Mouse (Mus musculus): ENCODE measurements around the gene Slc9a4.
"Not testable (repeated sequence)": the region's sequence is repeated elsewhere in the genome, so short reads cannot be mapped to it uniquely, and the experiment has no call there.

Gene Slc9a4

DNA sequence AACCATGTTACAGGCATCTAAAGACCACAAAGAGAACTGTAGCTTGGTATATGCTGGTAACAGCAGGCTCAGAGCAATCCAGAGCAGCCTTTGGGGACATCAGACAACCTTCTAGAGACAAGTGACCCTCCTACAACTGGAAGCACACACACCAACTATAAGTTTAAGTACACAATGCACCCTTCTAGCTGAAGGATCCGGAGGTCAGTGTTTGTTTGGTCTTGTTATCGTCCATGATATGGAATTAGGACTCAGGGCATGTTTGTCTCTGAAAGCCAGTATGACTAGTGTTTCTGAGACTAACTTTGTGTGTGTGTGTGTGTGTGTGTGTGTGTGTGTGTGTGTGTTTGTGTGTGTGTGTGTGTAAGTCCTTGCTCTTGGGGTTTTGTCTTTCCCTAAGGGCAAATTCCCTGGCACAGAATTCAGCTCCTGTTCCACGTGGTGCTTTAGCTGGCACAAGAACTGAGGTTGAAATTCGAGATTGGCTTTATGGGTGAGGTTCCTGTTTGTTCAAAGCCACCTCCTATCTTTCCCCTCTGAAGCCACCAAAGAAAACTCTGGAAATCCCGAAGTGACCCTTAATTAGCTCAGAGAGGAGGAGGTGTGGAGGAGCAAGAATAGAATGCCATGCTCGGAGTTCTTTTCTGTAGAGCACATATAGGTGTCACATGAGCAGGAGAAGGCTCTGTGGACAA lies 71.1 kb downstream of the Slc9a4 start:
- in situ Hi-C loops (cut with MboI) = no loop called here

DNA sequence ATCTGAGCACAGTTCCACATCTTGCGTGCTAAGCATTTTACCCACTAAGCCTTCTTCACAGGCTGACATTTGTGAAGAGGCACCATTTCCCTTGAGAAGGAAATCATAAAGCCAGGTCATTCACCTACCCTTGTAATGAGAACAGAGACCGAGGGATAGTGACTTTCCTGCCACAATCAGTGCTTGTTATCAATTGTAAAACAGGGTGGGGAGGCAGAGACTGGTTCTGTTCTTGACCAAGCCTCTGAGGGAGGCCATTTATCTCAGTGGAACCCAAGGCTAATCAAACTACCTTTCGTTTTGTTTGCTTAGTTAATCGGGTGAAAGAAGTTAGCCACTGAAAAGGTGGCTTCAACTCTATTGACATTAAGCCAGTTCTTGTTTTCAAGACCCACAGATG lies 77.2 kb downstream of the Slc9a4 start:
- in situ Hi-C loops (cut with MboI) = no loop called here

DNA sequence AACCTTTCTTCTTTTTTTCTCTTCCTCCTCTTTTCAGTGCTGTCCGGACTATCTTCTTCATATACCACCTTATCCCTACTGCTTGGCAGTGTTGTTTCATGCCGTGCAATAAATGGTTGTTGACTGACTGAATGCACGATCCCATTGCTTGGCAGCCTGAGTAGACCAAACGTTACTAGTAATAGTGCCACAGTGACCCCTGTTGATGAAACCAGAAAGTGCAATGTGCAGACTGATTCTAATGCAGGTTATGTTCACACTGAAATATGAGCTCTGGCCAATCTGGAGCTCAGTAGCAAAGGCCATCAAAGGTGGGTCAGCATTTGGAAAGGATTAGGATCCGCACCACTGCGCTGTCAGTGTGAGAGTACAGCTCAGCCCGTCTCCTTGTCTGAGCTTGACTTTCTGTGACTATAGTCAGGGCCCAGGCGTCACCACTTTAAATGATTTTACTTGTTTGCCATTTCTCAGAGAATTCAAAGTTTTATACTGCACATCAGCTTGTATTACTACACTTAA lies 78.2 kb downstream of the Slc9a4 start:
- in situ Hi-C loops (cut with MboI) = no loop called here

DNA sequence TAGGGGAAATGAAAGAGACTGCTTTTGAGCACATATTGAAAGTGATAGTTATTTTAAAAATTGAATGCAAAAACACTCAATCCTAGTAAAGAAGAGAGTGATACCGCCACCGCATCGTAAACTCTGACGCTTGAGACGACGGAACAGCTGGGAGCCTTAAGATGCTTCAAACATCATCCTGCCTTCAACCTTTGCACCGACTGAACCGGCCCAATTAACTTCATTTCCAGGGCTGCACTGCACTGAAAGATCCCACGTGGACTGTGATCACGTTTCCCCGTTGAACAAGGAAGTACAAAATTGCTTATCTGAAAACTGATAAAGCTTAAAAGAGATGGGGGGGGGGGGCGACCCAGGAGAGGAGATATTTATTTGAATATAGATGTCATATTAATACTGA lies 79.1 kb downstream of the Slc9a4 start:
- in situ Hi-C loops (cut with MboI) = no loop called here

DNA sequence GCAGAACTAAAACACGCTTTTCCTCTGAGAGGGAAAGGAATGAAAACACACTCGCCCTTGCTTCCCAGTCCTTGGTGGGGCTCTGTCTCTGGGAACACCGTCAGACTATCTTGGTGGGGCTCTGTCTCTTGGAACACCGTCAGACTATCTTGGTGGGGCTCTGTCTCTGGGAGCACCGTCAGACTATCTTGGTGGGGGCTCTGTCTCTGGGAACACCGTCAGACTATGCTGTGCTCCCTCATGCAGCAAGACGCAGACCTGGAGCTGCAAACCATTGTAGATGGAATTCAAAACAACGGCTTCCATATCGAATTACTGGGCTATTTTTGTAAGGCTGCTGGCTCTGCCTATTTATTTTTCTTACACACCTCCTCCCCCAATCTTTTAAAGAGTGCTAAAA lies 79.6 kb downstream of the Slc9a4 start:
- in situ Hi-C loops (cut with MboI) = no loop called here

DNA sequence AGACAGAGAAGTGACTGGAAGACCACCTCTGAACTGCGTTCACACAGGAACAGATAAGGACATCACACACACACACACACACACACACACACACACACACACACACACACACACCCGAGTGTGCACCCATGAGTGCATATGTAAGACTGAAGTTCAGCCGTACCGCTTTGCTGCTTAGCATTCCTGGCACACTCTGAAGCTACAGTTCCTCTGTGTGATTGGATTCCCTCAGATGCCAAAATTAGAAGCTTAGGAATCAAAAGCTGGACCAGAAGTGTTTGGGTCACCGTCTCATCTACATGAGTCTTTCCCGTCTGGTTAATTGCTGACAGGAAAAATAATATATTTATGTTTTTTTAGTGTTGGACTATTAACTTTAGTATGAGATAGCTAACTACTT lies 81.0 kb downstream of the Slc9a4 start:
- in situ Hi-C loops (cut with MboI) = no loop called here

DNA sequence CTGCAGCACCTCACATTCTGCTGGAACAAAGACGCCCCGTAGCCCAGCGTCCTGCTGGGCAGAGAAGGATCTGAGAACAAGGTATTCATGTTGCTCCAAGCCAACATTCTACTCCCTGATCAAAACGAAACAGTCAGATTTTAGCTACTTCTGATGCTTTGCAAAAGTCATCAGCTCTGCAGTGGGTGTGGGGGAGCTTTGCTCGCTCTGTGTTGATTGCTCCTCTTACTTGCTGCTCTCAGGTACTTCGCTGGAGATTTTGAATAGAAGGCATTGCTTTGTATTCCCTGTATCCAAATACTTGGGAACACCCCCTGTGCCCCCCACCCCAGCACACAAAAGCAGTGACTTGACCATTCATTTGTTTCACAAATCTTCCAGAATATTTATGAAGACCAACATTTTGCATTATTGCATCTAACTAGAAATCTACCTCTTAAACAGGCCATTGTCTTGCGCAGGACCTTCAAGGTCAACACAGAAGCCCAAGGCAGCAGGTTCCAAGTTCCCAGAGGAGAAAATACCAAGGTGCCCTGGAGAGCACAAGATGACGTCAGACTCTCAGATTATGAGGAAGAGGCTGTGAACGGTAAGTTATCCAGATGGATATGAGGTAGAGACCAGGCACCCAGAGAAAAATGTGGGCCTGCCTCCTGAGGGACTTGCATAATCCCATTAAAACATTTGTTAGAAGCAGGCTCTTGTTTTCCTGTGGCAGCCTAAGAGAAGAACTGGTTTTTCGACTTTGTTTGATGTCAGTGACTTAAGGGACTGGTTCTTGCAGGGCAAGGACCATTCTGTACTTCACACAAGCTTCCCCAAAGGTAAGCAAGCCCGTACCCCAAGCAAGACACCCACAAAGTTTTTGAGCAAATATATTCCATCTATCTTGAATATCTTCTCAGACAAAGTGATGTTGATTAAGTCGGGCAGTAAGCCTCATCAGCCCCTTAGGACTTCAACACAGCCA lies 85.8 kb downstream of the Slc9a4 start:
- in situ Hi-C loops (cut with MboI) = no loop called here

DNA sequence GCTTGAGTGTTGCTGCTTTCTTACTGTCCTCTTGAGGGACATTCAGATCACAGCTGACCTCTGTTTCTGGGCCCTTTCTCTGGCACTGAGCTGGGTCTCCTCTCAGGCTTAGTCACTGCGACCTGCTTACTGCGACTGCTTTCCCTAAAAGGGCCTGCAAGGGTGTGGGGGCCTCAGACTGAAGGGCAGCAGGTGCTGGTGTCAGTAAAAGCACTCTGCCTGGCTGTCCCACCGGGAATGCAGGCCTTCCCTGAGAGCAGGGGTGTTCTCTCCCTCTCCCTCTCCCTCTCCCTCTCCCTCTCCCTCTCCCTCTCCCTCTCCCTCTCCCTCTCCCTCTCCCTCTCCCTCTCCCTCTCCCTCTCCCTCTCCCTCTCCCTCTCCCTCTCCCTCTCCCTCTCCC lies 87.6 kb downstream of the Slc9a4 start:
- in situ Hi-C loops (cut with MboI) = not testable (repeated sequence)

DNA sequence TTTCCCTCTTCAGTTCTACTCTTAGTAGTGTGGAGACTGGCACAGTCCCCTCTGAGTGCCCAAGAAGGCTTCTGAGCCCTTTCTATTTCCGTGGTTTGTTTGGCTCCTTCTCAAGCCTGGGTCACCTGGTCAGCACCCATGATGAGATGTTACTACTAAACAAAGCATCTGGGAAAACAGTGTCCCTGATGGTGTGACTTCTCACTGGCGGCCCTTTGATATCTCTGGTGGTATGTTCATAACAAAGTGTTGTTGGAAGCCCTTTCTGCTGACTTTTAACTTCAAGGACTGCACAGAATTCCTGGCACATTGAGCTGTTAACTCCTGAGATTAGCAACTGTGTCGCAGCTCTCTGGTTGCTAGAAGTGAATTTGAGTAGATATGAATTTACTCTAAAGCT lies 90.1 kb downstream of the Slc9a4 start:
- in situ Hi-C loops (cut with MboI) = no loop called here

DNA sequence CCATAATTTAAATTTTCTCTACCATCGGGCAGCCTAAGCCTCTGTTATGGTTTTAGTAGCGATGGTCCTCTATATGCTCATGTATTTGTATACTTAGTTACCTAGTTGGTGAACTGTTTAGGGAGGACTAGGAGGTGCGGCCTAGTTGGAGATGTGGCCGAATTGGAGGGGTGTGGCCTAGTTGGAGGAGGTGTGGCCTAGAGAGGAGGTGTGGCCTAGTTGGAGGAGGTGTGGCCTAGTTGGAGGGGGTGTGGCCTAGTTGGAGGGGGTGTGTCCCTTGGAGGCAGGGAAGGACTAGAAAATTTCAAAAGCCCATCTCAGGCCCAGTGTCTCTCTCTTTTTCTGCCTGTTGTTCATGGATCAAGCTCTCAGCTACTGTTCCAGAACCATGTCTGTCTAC lies 91.6 kb downstream of the Slc9a4 start:
- in situ Hi-C loops (cut with MboI) = no loop called here

DNA sequence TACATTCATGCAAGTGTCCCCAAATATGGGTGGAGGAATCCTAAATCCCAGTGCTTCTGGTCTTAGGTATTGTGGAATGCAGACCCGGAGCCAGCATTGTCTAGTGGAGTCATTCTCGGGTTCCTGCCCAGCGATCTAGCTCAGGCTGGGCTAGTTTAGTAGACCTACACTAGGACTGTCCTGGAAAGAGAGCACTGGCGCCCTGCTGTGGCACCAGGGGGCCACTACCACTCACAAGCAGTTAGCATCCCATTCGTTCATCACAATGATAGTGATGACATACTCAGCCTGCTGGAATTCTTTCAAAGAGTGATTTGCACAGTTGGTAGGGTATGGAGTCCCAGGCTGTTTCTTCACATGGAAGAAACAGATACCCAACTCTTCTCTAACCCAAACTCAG lies 97.4 kb downstream of the Slc9a4 start:
- in situ Hi-C loops (cut with MboI) = no loop called here

All from mature B cell (primary cell).